Mouse (Mus musculus) heart, postnatal 0 days (tissue): ENCODE data around the gene S100a4. TPM values are rescaled to one million over a fixed set of nuclear protein-coding genes. Genes with fewer than 3 reads are reported as not detected.

Source experiments
- ATAC-seq: fragments of 200-750 bp; cut with Nextera tagmentation; 2 replicates; pipeline ENCODE4 v1.8.0; 2017; ENCODE audit warnings: low read depth, moderate number of reproducible peaks, moderate library complexity; ENCODE audit not compliant: insufficient read depth
- DNase-seq: peaks from one replicate; pipeline ENCODE4 v3.0.0-alpha.2; 2016; ENCODE audit warnings: low spot score
- H3K27ac ChIP-seq: fragments of 300-500 bp; sonication (generic); 2 replicates; pipeline ENCODE4 v1.5.1; 2014; ENCODE audit warnings: low read depth, mild to moderate bottlenecking
- H3K27me3 ChIP-seq: fragments of 300-500 bp; sonication (generic); 2 replicates; pipeline ENCODE4 v1.6.1; 2014; ENCODE audit warnings: low read length, mixed read lengths; ENCODE audit not compliant: control insufficient read depth, insufficient read depth
- H3K36me3 ChIP-seq: fragments of 300-500 bp; sonication (generic); replicated peaks from 2 replicates; pipeline ENCODE4 v1.6.1; 2014; ENCODE audit warnings: low read length, mixed read lengths; ENCODE audit not compliant: control insufficient read depth, insufficient read depth
- H3K4me1 ChIP-seq: fragments of 300-500 bp; sonication (generic); 2 replicates; pipeline ENCODE4 v1.6.1; 2014; ENCODE audit warnings: antibody characterized with exemption; ENCODE audit not compliant: control insufficient read depth, insufficient read depth
- H3K4me2 ChIP-seq: fragments of 300-500 bp; sonication (generic); 2 replicates; pipeline ENCODE4 v1.6.1; 2014; ENCODE audit warnings: low read depth, mild to moderate bottlenecking, low read length, moderate library complexity
- H3K4me3 ChIP-seq: fragments of 300-500 bp; sonication (generic); 2 replicates; pipeline ENCODE4 v1.5.1; 2014; ENCODE audit warnings: low read depth, low read length
- H3K9ac ChIP-seq: fragments of 300-500 bp; sonication (generic); replicated peaks from 2 replicates; pipeline ENCODE4 v1.6.1; 2014; ENCODE audit warnings: low read depth, low read length, mixed read lengths
- H3K9me3 ChIP-seq: fragments of 300-500 bp; sonication (generic); replicated peaks from 2 replicates; pipeline ENCODE4 v1.6.1; 2016; ENCODE audit warnings: low read length; ENCODE audit not compliant: control insufficient read depth
- CTCF ChIP-seq: IDR thresholded peaks from 2 replicates; pipeline ENCODE4 v1.5.1; 2016; ENCODE audit warnings: antibody characterized with exemption, control low read depth, low read depth
- EP300 ChIP-seq: IDR thresholded peaks from 2 replicates; pipeline ENCODE4 v1.6.1; 2016; ENCODE audit warnings: antibody characterized with exemption, low read depth
- WGBS: fragments of 180-500 bp; shearing (Covaris S2); extraction: QIAGEN DNeasy Blood & Tissue Kit; methylation state at CpG from one replicate; pipeline ENCODE4 v1.1.7; 2014; 5-methylcytosine and 5-hydroxymethylcytosine counted together
- polyA plus RNA-seq: library from polyadenylated mRNA; unstranded; fragments of >200 nt; fragmentation: Nextera tagmentation; extraction: Ambion mirVana; gene quantifications from 2 replicates; pipeline ENCODE4 v1.2.1, GENCODE M21; 2015
- total RNA-seq: library from RNA; depleted of rRNA; stranded (reverse); fragments of >200 nt; gene quantifications from 2 replicates; pipeline ENCODE4 v1.2.3, GENCODE M21; 2014; ENCODE audit warnings: low replicate concordance

S100a4 gene
- total and polyA plus RNA-seq, 2 experiments from 2014 or later: 1.3 to 4.8 TPM

- Histone ChIP-seq H3K4me2 (no peak overlapping the region), H3K27me3 (no peaks in the 10 kb centered on the region), H3K9ac (no peak overlapping the region), H3K4me1 (peaks cover 13% of the 10 kb centered on the region; the same call in 1 of the 2 replicates), H3K4me3 (no peak overlapping the region), H3K27ac (no peak overlapping the region), H3K36me3 (no peaks in the 10 kb centered on the region), H3K9me3 (no peaks in the 10 kb centered on the region)
- no peak for DNase-seq
- no peak for ATAC-seq
- TF ChIP-seq EP300: no peak
- TF ChIP-seq CTCF: no peak
- WGBS: 56% methylated on average over 3 of the region's 3 CpGs
Observed at GRCm38 (mm10) chr3:90599401-90599800, 4.2 kb upstream of the S100a4 start.

- DNase-seq: no peak
- WGBS: 87% methylated on average over 6 of the region's 6 CpGs
- H3K4me3 ChIP-seq: no peak overlapping the region
Observed at GRCm38 (mm10) chr3:90600036-90600435, 3.5 kb upstream of the S100a4 start.

GRCm38 (mm10) chr3:90600458-90601195 is 2.9 kb upstream of the S100a4 start:
- H3K4me3 ChIP-seq: no peak overlapping the region
- no peak for ATAC-seq
- H3K36me3 ChIP-seq: no peaks in the 10 kb centered on the region
- H3K9me3 ChIP-seq: no peaks in the 10 kb centered on the region
- 51% methylated on average over 8 of the region's 8 CpGs for WGBS
- no peak overlapping the region for H3K27ac ChIP-seq
- no peak overlapping the region for H3K4me2 ChIP-seq
- peaks cover 23% of the 10 kb centered on the region; the same call in 1 of the 2 replicates for H3K4me1 ChIP-seq
- DNase-seq: no peak
- no peaks in the 10 kb centered on the region for H3K27me3 ChIP-seq
- H3K9ac ChIP-seq: no peak overlapping the region
- TF ChIP-seq EP300: no peak

More at GRCm38 (mm10) chr3:90600036-90600435, 3.5 kb upstream of the S100a4 start:
- TF ChIP-seq CTCF (no peak), EP300 (no peak)
- no peak overlapping the region for H3K27ac ChIP-seq
- H3K9me3 ChIP-seq: no peaks in the 10 kb centered on the region
- no peaks in the 10 kb centered on the region for H3K27me3 ChIP-seq
- H3K4me1 ChIP-seq: peaks cover 17% of the 10 kb centered on the region; the same call in 1 of the 2 replicates
- no peak overlapping the region for H3K4me2 ChIP-seq
- no peak overlapping the region for H3K9ac ChIP-seq
- ATAC-seq: no peak
- H3K36me3 ChIP-seq: no peaks in the 10 kb centered on the region

GRCm38 (mm10) chr3:90601486-90602110 is 2.0 kb upstream of the S100a4 start, which contains the start of gene Gm42674:
Gm42674 (plus strand) TSS chr3:90601904.
- TF ChIP-seq CTCF (no peak), EP300 (no peak)
- Histone ChIP-seq H3K4me3 (no peak within 1 kb of the TSS), H3K36me3 (no peaks in the 10 kb centered on the region), H3K27ac (no peak within 1 kb of the TSS), H3K9me3 (no peaks in the 10 kb centered on the region), H3K4me2 (no peak within 1 kb of the TSS), H3K4me1 (peaks cover 23% of the 10 kb centered on the region; the same call in 1 of the 2 replicates), H3K27me3 (no peaks in the 10 kb centered on the region), H3K9ac (no peak within 1 kb of the TSS)
- DNase-seq (no peak), ATAC-seq (no peak)
- 67% methylated on average over 11 of the region's 11 CpGs for WGBS

- 0 out of 2 replicates have a peak overlapping the region, but pooled peaks have one; percentile 48 for H3K27ac ChIP-seq
- no peak overlapping the region for H3K4me2 ChIP-seq
- H3K4me1 ChIP-seq: peaks cover 23% of the 10 kb centered on the region; the same call in 1 of the 2 replicates
- 18% methylated on average over 4 of the region's 4 CpGs for WGBS
- no peaks in the 10 kb centered on the region for H3K27me3 ChIP-seq
- DNase-seq: no peak
- peak; percentile 68 for ATAC-seq
- no peaks in the 10 kb centered on the region for H3K36me3 ChIP-seq
- TF ChIP-seq CTCF (no peak), EP300 (no peak)
- H3K9me3 ChIP-seq: no peaks in the 10 kb centered on the region
- H3K4me3 ChIP-seq: no peak overlapping the region
- no peak overlapping the region for H3K9ac ChIP-seq
Observed at GRCm38 (mm10) chr3:90604416-90604815, 845 bp downstream of the S100a4 start.
